Mouse (Mus musculus): ENCODE measurements around the gene Olfr1176.

DNA sequence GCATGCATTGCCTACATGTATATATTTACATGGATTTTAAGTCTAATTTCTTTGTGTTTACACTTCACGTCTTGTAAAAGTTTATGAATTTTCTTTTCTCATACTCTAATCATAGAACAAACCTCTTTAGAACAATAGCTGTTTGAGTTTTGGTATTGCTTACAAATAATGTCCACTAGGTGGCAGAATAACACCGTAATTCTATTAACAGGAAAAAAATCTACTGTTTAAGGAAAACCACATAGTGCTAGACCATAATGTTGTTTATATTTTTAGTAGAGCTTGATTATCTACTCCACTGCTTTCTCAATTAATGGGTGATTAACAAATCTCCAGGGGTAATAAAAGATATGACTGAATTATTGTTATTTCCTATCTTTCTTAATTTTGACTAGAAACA lies 19.8 kb downstream of the Olfr1176 start:
- TF ChIP-seq CTCF (IDR thresholded peaks at IDR 0.05; ENCODE audit: low read depth), result peak; percentile 49
- TF ChIP-seq EP300 (IDR thresholded peaks at IDR 0.05; ENCODE audit: low read depth), result no peak
